Mouse (Mus musculus) neural tube, embryonic 13.5 days (tissue): ENCODE measurements around the gene Neurod4. TPM values are rescaled to one million over a fixed set of nuclear protein-coding genes. Genes with fewer than 3 reads are reported as not detected.

Source experiments
- ATAC-seq: fragments of 200-750 bp; cut with Nextera tagmentation; 2 replicates; pipeline ENCODE4 v1.8.0; 2017; ENCODE audit warnings: low read depth, mild to moderate bottlenecking, moderate TSS enrichment, moderate library complexity
- H3K27ac ChIP-seq: fragments of 300-500 bp; sonication (generic); replicated peaks from 2 replicates; pipeline ENCODE4 v1.5.1; 2015; ENCODE audit warnings: moderate library complexity, mild to moderate bottlenecking, inconsistent platforms
- H3K27me3 ChIP-seq: fragments of 300-500 bp; sonication (generic); 2 replicates; pipeline ENCODE4 v1.6.1; 2015; ENCODE audit warnings: mild to moderate bottlenecking, inconsistent platforms
- H3K36me3 ChIP-seq: fragments of 300-500 bp; sonication (generic); 2 replicates; pipeline ENCODE4 v1.6.1; 2015; ENCODE audit warnings: mild to moderate bottlenecking, inconsistent platforms
- H3K4me1 ChIP-seq: fragments of 300-500 bp; sonication (generic); replicated peaks from 2 replicates; pipeline ENCODE4 v1.6.1; 2015; ENCODE audit warnings: inconsistent platforms
- H3K4me2 ChIP-seq: fragments of 300-500 bp; sonication (generic); 2 replicates; pipeline ENCODE4 v1.6.1; 2015; ENCODE audit warnings: inconsistent platforms, mild to moderate bottlenecking, moderate library complexity
- H3K4me3 ChIP-seq: fragments of 300-500 bp; sonication (generic); 2 replicates; pipeline ENCODE4 v1.5.1; 2015; ENCODE audit warnings: mild to moderate bottlenecking, inconsistent platforms
- H3K9ac ChIP-seq: fragments of 300-500 bp; sonication (generic); 2 replicates; pipeline ENCODE4 v1.6.1; 2015; ENCODE audit warnings: moderate library complexity, mild to moderate bottlenecking, inconsistent platforms
- H3K9me3 ChIP-seq: fragments of 300-500 bp; sonication (generic); 2 replicates; pipeline ENCODE4 v1.6.1; 2016; ENCODE audit warnings: inconsistent platforms
- WGBS: fragments of 180-500 bp; shearing (Covaris S2); methylation state at CpG from one replicate; pipeline ENCODE4 v1.1.7; 2015; 5-methylcytosine and 5-hydroxymethylcytosine counted together
- polyA plus RNA-seq: library from polyadenylated mRNA; unstranded; fragments of >200 nt; fragmentation: Nextera tagmentation; extraction: Ambion mirVana; gene quantifications from 2 replicates; pipeline ENCODE4 v1.2.1, GENCODE M21; 2015

The Neurod4 gene
- polyA plus RNA-seq, 1 experiment from 2014 or later = 5.4 TPM

DNA sequence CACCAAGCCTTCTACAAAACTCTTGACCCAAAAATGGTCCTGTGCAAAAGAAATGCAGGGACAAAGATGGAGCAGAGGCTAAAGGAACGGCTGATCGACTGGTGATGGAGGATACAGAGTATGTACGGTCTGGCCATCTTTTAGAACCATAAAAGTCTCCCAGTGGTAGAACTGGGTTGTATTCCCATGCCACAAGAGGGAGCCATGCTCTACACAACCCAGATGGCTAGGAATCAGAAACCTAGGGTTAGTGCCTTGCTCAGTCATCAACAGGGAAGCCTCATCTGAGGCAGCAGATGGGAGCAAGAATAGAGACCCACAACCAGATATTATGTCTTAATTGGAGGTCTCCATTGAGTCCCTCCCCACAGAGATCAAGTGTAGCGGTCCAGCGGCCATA, 50.5 kb downstream of the Neurod4 start:
- H3K9me3 ChIP-seq = no peaks in the 10 kb centered on the region
- no peaks in the 10 kb centered on the region for H3K27me3 ChIP-seq
- H3K9ac ChIP-seq = no peak overlapping the region
- no peak overlapping the region for H3K27ac ChIP-seq
- H3K4me2 ChIP-seq = no peak overlapping the region
- 85% methylated on average over 5 of the region's 5 CpGs for WGBS
- H3K4me1 ChIP-seq = 0 out of 2 replicates have a peak, but pooled peaks cover 2% of the 10 kb centered on the region
- no peaks in the 10 kb centered on the region for H3K36me3 ChIP-seq
- no peak overlapping the region for H3K4me3 ChIP-seq
- no peak for ATAC-seq

DNA sequence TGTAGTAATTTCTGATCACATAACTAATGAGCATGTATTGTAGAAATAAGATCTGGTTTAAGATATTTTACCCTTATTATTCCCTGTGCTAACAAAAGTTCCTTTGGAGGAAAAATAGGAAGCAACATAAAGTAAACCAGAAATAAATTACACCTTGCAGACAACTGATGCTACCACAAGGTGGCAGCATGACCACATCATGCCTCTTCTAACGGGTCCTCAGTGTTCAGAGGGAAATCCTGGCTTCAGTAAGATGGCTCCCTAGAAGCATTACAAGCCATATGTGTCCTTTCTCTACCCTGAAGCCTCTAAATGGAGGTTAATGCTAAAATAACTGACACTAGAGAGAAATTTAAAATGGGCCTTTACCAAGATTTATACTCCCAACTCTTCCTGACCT, 51.8 kb downstream of the Neurod4 start:
- WGBS = 0% methylated on average over 1 of the region's 1 CpGs
- no peak overlapping the region for H3K4me2 ChIP-seq
- no peak overlapping the region for H3K4me3 ChIP-seq
- peak; percentile 90 for ATAC-seq
- no peaks in the 10 kb centered on the region for H3K36me3 ChIP-seq
- no peak overlapping the region for H3K9ac ChIP-seq
- no peaks in the 10 kb centered on the region for H3K27me3 ChIP-seq
- no peaks in the 10 kb centered on the region for H3K9me3 ChIP-seq
- H3K27ac ChIP-seq = no peak overlapping the region
- no peaks in the 10 kb centered on the region for H3K4me1 ChIP-seq

DNA sequence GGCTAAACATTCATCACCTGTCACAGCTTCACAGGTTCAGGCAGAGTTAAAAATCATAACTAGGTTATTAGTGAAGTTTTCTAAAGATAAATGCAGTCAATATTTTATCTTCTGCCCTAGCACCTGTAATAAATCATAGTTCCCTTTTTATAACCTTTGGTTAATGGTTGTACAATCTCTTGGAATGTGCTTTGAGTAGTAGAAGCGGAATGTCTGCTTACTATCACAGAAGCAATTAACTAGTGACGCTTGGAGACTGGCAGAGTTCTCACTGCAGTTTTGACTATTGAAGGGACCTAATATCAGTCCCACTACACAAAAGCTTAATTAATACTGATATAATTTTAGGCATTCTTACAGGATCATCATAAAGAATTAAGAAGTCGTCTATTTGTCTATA, 55.0 kb downstream of the Neurod4 start:
- Histone ChIP-seq H3K4me2 (no peak overlapping the region), H3K27ac (no peak overlapping the region), H3K27me3 (no peaks in the 10 kb centered on the region), H3K4me3 (no peak overlapping the region), H3K9me3 (no peaks in the 10 kb centered on the region), H3K9ac (no peak overlapping the region), H3K36me3 (no peaks in the 10 kb centered on the region), H3K4me1 (no peaks in the 10 kb centered on the region)
- WGBS = 77% methylated on average over 3 of the region's 3 CpGs
- no peak for ATAC-seq

Other genes with a start within 250 kb of the Neurod4 start
- not detected in 2 replicates for gene Olfr821, start 249.9 kb downstream of the Neurod4 start, polyA plus RNA-seq
- gene Olfr822, start 209.0 kb downstream of the Neurod4 start, polyA plus RNA-seq = not detected in 2 replicates
- gene Olfr823, start 164.9 kb downstream of the Neurod4 start, polyA plus RNA-seq = not detected in 2 replicates
- gene Olfr824, start 150.2 kb downstream of the Neurod4 start, polyA plus RNA-seq = not detected in 2 replicates
- not detected in 2 replicates for gene Olfr825, start 113.5 kb downstream of the Neurod4 start, polyA plus RNA-seq
- gene Olfr826, start 96.1 kb downstream of the Neurod4 start, polyA plus RNA-seq = not detected in 2 replicates
- not detected in 2 replicates for gene Olfr827, start 65.8 kb downstream of the Neurod4 start, polyA plus RNA-seq
- not detected in 2 replicates for gene Tespa1, start 42.6 kb upstream of the Neurod4 start, polyA plus RNA-seq
- not detected in 2 replicates for gene Vmn2r84, start 114.1 kb upstream of the Neurod4 start, polyA plus RNA-seq
- gene Vmn2r85, start 149.5 kb upstream of the Neurod4 start, polyA plus RNA-seq = 0.03 TPM in 1 of 2 replicates, not detected in the other
- gene Vmn2r86, start 175.8 kb upstream of the Neurod4 start, polyA plus RNA-seq = 0.03 TPM in 1 of 2 replicates, not detected in the other
- 0.08 TPM in 1 of 2 replicates, not detected in the other for gene Vmn2r87, start 217.2 kb upstream of the Neurod4 start, polyA plus RNA-seq